Mouse (Mus musculus): Measurements from ENCODE around the gene Kri1. TPM values are rescaled to one million over a fixed set of nuclear protein-coding genes. Genes with fewer than 3 reads are reported as not detected.
"Not testable (repeated sequence)": the region's sequence is repeated elsewhere in the genome, so short reads cannot be mapped to it uniquely, and the experiment has no call there.

Kri1 gene
- polyA plus RNA-seq, 1 experiment from 2014 or later, result 7.2 TPM

DNA sequence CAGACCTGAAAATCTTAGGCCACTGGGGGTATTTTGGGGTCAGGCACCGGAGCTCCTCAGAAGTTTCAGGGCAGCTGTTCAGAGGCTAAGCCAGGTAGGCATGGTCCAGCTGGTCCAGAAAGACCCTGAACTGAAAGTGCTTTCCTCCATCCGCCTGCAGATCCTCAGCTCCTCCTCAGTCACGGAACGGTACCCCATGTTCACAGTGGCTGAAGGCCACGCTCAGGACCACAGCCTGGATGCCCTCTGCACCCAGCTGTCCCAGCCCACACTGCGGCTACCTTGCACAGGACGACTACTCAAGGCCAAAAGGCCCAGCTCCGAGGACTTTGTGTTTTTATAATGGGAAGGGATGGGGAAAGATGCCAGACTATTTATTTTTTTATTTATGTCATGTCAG, 14.7 kb downstream of the Kri1 start:
- no peak overlapping the region for H3K9ac ChIP-seq (ENCODE audit: low read depth, low read length)
- no peak overlapping the region; the same call in 1 of the 2 replicates for H3K27ac ChIP-seq (ENCODE audit: low read depth, low read length)
- H3K4me3 ChIP-seq (ENCODE audit: low read depth, low read length), result no peak overlapping the region
- H3K4me2 ChIP-seq (replicated peaks; ENCODE audit: low read depth), result no peak overlapping the region
- H3K27me3 ChIP-seq (replicated peaks; ENCODE audit: control insufficient read depth, insufficient read depth, low read length), result no peaks in the 10 kb centered on the region
- WGBS, result 76% methylated on average over 8 of the region's 8 CpGs
- H3K9me3 ChIP-seq (ENCODE audit: control insufficient read depth), result no peaks in the 10 kb centered on the region
- H3K4me1 ChIP-seq (replicated peaks; ENCODE audit: control insufficient read depth, insufficient read depth, low read length), result no peaks in the 10 kb centered on the region
- no peak for TF ChIP-seq CTCF (IDR thresholded peaks at IDR 0.05; ENCODE audit: low read depth)
- ATAC-seq, result no peak
- H3K36me3 ChIP-seq (ENCODE audit: control insufficient read depth, insufficient read depth), result peaks cover 94% of the 10 kb centered on the region

DNA sequence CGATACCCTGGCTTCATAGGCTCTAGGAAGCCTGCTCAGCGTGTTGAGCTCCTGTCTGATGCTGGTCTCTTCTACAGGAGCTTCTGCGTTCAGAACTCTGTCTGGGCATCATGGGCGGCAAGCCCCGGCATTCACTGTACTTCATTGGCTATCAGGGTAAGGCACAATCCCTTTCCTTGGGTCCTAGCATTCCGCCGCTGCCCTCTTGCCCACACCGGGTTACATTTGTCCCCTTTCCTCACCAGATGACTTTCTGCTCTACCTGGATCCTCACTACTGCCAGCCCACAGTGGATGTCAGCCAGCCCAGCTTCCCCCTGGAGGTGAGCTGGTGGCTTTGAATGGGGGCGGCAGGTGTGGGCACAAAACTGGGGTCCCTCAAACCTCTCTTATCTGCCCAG, 15.4 kb downstream of the Kri1 start:
- WGBS, result 92% methylated on average over 9 of the region's 9 CpGs
- ATAC-seq, result no peak
- Histone ChIP-seq H3K4me3 (ENCODE audit: low read depth, low read length) (no peak overlapping the region), H3K27me3 (replicated peaks; ENCODE audit: control insufficient read depth, insufficient read depth, low read length) (no peaks in the 10 kb centered on the region), H3K4me2 (replicated peaks; ENCODE audit: low read depth) (no peak overlapping the region), H3K36me3 (ENCODE audit: control insufficient read depth, insufficient read depth) (peaks cover 91% of the 10 kb centered on the region), H3K9ac (ENCODE audit: low read depth, low read length) (no peak overlapping the region), H3K9me3 (ENCODE audit: control insufficient read depth) (no peaks in the 10 kb centered on the region), H3K4me1 (replicated peaks; ENCODE audit: control insufficient read depth, insufficient read depth, low read length) (no peaks in the 10 kb centered on the region), H3K27ac (ENCODE audit: low read depth, low read length) (no peak overlapping the region)
- no peak for TF ChIP-seq CTCF (IDR thresholded peaks at IDR 0.05; ENCODE audit: low read depth)

GRCm38 (mm10) chr9:21269590-21269989, 18.2 kb downstream of the Kri1 start:
- peaks cover 65% of the 10 kb centered on the region for H3K36me3 ChIP-seq (ENCODE audit: control insufficient read depth, insufficient read depth)
- 73% methylated on average over 5 of the region's 5 CpGs for WGBS
- TF ChIP-seq CTCF (IDR thresholded peaks at IDR 0.05; ENCODE audit: low read depth), result 0 out of 2 replicates have a peak, but pooled peaks have one; percentile 8
- not testable (repeated sequence) for H3K4me3 ChIP-seq (ENCODE audit: low read depth, low read length); H3K27me3 ChIP-seq (replicated peaks; ENCODE audit: control insufficient read depth, insufficient read depth, low read length); ATAC-seq; H3K9me3 ChIP-seq (ENCODE audit: control insufficient read depth); H3K27ac ChIP-seq (ENCODE audit: low read depth, low read length); H3K4me1 ChIP-seq (replicated peaks; ENCODE audit: control insufficient read depth, insufficient read depth, low read length); H3K4me2 ChIP-seq (replicated peaks; ENCODE audit: low read depth); H3K9ac ChIP-seq (ENCODE audit: low read depth, low read length)

GRCm38 (mm10) chr9:21268305-21268704, 19.5 kb downstream of the Kri1 start:
- no peaks in the 10 kb centered on the region for H3K27me3 ChIP-seq (replicated peaks; ENCODE audit: control insufficient read depth, insufficient read depth, low read length)
- TF ChIP-seq CTCF (IDR thresholded peaks at IDR 0.05; ENCODE audit: low read depth), result no peak
- 92% methylated on average over 16 of the region's 16 CpGs for WGBS
- no peak overlapping the region for H3K27ac ChIP-seq (ENCODE audit: low read depth, low read length)
- H3K36me3 ChIP-seq (ENCODE audit: control insufficient read depth, insufficient read depth), result peaks cover 52% of the 10 kb centered on the region
- H3K4me1 ChIP-seq (replicated peaks; ENCODE audit: control insufficient read depth, insufficient read depth, low read length), result peaks cover 9% of the 10 kb centered on the region; the same call in 1 of the 2 replicates
- H3K9ac ChIP-seq (ENCODE audit: low read depth, low read length), result no peak overlapping the region
- no peaks in the 10 kb centered on the region for H3K9me3 ChIP-seq (ENCODE audit: control insufficient read depth)
- no peak overlapping the region for H3K4me3 ChIP-seq (ENCODE audit: low read depth, low read length)
- ATAC-seq, result no peak
- no peak overlapping the region for H3K4me2 ChIP-seq (replicated peaks; ENCODE audit: low read depth)

DNA sequence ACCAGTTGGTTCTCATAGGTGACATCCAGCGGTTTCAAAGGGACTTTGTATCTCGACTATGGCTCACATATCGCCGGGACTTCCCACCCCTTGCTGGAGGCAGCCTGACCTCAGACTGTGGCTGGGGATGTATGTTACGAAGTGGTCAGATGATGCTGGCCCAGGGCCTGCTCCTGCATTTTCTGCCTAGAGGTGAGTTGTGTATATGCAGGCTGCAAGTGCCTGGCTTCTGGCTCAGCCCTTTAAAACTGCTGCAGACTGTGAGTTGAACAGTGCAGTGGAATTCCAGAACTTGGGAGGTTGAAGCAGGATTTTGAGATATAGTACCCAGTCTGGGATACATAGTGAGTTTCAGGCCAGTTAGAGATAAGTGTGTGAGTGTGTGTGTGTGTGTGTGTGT, 20.9 kb downstream of the Kri1 start:
- no peak for ATAC-seq
- Histone ChIP-seq H3K27me3 (replicated peaks; ENCODE audit: control insufficient read depth, insufficient read depth, low read length) (no peaks in the 10 kb centered on the region), H3K4me2 (replicated peaks; ENCODE audit: low read depth) (peak overlapping the region; percentile 74), H3K4me1 (replicated peaks; ENCODE audit: control insufficient read depth, insufficient read depth, low read length) (peaks cover 10% of the 10 kb centered on the region; the same call in 1 of the 2 replicates), H3K4me3 (ENCODE audit: low read depth, low read length) (no peak overlapping the region), H3K9me3 (ENCODE audit: control insufficient read depth) (no peaks in the 10 kb centered on the region), H3K36me3 (ENCODE audit: control insufficient read depth, insufficient read depth) (peaks cover 38% of the 10 kb centered on the region), H3K9ac (ENCODE audit: low read depth, low read length) (no peak overlapping the region), H3K27ac (ENCODE audit: low read depth, low read length) (no peak overlapping the region)
- 72% methylated on average over 5 of the region's 5 CpGs for WGBS
- TF ChIP-seq CTCF (IDR thresholded peaks at IDR 0.05; ENCODE audit: low read depth), result no peak

DNA sequence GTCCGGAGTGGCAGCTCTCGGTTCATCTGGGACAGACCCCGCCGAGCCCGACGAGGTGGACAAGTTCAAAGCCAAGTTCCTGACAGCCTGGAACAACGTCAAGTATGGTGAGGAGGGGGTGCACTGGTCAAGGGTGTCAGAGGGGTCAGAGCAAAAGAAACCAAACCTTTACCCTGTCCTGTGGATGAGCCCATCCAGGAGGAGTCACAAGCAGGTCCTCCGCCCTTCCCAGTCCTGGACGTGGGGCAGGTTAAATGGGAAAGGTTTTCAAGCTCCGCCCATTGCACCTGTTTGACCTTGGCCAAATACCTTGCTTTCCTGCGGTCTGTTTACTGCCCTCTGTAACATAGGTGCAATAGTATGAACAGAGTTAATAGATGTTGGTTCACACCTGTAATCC, 22.2 kb downstream of the Kri1 start:
- TF ChIP-seq CTCF (IDR thresholded peaks at IDR 0.05; ENCODE audit: low read depth), result no peak
- Histone ChIP-seq H3K4me2 (replicated peaks; ENCODE audit: low read depth) (peak overlapping the region; percentile 74), H3K4me3 (ENCODE audit: low read depth, low read length) (peak overlapping the region; percentile 95), H3K4me1 (replicated peaks; ENCODE audit: control insufficient read depth, insufficient read depth, low read length) (peaks cover 14% of the 10 kb centered on the region; the same call in 1 of the 2 replicates), H3K9ac (ENCODE audit: low read depth, low read length) (peak overlapping the region; percentile 93), H3K27ac (ENCODE audit: low read depth, low read length) (peak overlapping the region; percentile 88), H3K9me3 (ENCODE audit: control insufficient read depth) (no peaks in the 10 kb centered on the region), H3K27me3 (replicated peaks; ENCODE audit: control insufficient read depth, insufficient read depth, low read length) (no peaks in the 10 kb centered on the region), H3K36me3 (ENCODE audit: control insufficient read depth, insufficient read depth) (peaks cover 25% of the 10 kb centered on the region)
- ATAC-seq, result 0 out of 2 replicates have a peak, but pooled peaks have one; percentile 20
- WGBS, result 4% methylated on average over 11 of the region's 11 CpGs

Measured in intestine, postnatal 0 days (tissue).